Mouse (Mus musculus) gastrocnemius, postnatal 10 days (tissue): ENCODE data around the gene Ccdc107. TPM values are rescaled to one million over a fixed set of nuclear protein-coding genes. Genes with fewer than 3 reads are reported as not detected.

Experiments
- DNase-seq: peaks from one replicate; pipeline ENCODE4 v3.0.0; 2021; ENCODE audit warnings: mixed read lengths
- total RNA-seq, 2 experiments: library from RNA; stranded (reverse); gene quantifications; 2 replicates each; pipeline ENCODE4 v1.2.3; 2021

Ccdc107 gene
- total RNA-seq, 2 experiments from 2014 or later = 23.4 to 24.1 TPM

GRCm38 (mm10) chr4:43511675-43512454 is 19.2 kb downstream of the Ccdc107 start:
- no peak for DNase-seq

DNA sequence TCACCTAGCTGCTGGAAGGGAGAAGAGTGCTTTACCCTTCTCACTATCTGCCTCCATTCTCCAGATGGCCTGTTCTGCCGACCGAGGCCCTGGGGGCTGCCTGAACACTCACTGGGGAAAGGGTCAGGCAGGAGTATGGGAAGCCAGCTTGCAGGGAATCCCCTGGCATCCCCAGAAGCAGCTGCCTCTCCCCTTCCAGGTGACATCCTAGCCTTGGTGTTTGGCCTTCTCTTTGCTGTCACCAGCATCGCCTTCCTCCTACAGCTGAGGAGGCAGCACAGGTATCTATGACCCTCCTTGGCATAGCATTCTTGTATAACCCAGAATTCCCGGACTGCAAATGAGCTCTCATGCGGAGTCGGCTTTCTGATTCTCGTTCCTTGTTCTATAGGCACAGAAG is 20.0 kb downstream of the Ccdc107 start:
- DNase-seq = no peak

DNA sequence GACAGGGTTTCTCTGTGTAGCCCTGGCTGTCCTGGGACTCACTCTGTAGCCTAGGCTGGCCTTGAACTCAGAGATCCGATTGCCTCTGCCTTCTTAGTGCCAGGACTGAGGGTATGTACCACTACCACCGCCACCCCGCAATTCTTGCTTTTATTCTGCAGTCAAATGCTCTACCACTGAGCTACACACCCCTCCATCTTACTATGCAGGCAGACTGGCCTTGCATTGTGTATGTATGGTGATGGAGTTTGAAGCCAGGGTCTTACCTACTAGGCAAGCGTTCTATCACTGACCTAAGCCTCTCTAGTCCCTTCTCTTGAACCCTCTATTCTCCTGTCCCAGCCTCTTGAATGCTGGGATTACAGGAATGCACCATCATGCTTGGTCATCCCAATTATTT is 20.6 kb downstream of the Ccdc107 start:
- no peak for DNase-seq

DNA sequence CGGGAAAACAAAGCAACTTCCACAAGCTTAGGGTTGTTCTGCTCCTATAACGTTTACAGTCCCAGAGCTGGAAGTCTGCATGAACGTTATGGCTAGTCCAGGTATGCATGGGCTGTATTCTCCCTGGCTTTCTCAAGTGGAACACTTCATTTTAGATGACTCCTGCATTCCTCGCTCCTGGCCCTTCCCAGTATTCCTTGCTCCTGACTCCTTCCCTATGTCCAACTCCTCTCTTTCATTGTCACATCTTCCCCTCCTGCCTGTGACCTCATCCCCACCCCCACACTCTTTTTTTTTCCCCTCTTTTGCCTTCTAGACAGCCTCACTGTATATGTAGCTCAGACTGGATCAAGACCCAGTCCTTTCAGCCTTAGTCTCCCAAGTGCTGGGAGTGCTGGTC is 21.1 kb downstream of the Ccdc107 start:
- no peak for DNase-seq

DNA sequence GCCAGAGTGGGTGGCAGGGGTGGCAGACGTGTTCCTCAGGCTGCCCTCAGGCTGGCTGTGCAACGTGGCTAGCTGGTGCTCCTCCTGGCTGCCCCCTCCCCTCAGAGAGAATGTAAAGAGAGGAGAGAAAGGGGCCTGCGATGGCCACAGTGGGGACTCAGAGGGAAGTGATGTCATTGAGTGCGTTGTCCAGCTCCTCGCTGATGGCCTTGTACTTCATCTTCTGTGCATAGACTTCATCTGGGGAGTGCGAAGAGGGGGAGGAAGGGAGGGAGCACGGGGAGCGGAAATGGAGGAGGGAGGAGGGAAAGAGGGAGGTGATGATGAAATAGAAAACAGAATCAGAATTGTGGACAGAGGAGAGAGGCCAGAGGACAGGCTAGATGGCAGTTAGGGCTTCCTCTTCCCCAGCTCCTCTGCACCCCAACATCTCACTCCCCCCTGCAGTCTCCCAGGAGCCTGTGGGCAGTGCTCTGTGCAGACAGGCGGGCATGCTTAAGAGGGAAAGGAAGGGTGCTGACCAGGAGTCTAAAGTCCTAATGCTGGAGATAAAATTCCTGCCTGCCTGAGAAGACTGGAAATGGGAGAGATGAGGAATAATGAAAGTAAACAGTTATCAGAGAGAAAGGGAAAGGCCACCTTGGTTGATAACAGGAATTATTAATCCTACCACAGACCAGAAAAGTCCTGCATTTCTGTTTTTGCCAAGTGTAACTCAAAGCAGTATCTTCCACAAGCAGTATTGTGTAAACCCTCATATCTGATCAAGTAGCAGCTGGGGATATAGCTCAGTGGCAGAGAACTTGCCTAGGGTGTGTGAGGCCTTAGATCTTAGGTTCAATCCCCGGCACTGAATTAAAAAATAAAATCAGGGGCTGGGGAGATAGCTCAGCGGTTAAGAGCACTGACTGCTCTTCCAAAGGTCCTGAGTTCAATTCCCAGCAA is 23.3 kb downstream of the Ccdc107 start:
- DNase-seq = no peak

DNA sequence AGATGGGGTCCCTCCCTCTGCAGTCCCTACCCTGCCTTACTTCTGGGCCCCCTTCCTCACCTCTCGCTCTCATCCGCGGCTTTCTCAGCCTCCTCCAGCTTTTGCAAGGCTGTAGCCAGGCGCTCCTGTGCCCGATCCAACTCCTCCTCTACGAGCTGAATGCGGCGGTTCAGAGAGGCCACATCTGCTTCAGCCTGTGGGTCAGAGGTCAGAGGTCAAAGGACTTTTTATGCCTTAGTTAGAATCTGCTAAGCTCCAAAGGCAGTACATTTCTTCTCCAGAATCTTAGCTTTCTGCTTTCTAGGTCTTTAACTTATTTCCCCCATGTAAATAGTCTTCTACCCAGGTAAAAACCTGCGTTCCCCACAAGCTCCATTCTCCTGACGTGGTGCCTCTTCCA is 26.9 kb downstream of the Ccdc107 start:
- no peak for DNase-seq

GRCm38 (mm10) chr4:43519956-43520355 is 27.3 kb downstream of the Ccdc107 start:
- peak; percentile 90 for DNase-seq

GRCm38 (mm10) chr4:43527880-43528279 is 35.2 kb downstream of the Ccdc107 start:
- no peak for DNase-seq

GRCm38 (mm10) chr4:43528487-43528886 is 35.8 kb downstream of the Ccdc107 start:
- DNase-seq = no peak

- DNase-seq = no peak
Observed at GRCm38 (mm10) chr4:43530081-43530501, 37.4 kb downstream of the Ccdc107 start.

DNA sequence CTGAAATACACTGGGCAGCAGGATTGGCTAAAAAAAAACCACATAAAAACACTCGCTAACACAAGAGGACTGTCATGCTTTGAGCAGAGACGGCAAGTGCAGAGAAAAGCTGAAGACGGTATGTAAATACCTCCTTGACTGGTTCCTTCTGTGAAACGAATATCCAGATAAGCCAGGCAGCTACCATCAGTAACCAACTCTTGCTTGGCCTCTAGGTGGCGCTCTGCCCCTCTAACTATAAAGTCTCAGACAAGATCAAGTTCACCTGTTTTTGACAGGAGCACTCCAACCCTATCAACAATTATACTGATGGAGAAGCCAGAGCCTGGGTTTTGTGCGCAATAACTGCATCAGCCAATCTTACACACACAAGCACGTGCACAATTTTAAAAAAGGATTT is 37.9 kb downstream of the Ccdc107 start:
- DNase-seq = peak; percentile 81

DNA sequence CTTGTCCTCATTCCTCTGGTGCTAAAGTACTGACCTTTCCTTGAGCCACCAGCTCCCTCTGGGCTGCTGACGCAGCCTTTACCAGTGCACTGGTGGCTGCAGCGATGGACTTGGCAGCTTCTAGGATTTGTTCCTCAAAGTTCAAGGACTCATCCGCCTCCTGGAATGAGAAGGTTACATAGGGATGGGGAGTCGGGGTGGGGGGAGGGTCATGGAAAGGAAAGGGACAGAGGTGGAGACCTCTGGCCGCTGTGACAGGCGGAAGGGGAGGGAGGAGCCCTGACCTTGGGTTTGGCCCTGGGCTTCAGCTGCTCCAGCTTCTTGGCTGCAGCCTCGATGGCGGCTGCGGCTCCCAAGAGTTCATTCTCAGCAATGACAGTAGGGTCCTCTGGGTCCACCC is 40.6 kb downstream of the Ccdc107 start:
- DNase-seq = no peak

- DNase-seq = no peak
Observed at GRCm38 (mm10) chr4:43535628-43536027, 42.9 kb downstream of the Ccdc107 start.

DNA sequence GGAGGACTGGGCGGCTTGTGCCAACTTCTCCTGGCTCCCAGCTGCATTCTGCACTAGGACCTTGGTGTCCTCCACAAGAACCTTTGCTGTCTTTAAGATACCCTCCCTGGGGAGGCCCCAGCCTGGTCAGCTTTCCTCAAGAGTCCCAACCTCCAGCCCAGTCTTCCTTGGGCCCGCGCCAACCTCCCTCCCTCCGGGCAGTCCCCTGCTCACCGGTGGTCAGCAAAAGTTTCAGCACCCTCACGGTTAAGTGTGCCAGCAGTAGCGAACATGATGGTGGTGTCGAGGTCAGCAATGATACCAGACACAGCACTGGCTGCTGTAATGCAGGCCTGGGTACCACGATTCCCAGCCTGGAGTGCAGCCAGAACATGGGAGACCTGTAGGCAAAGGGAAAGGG is 43.3 kb downstream of the Ccdc107 start:
- DNase-seq = no peak

DNA sequence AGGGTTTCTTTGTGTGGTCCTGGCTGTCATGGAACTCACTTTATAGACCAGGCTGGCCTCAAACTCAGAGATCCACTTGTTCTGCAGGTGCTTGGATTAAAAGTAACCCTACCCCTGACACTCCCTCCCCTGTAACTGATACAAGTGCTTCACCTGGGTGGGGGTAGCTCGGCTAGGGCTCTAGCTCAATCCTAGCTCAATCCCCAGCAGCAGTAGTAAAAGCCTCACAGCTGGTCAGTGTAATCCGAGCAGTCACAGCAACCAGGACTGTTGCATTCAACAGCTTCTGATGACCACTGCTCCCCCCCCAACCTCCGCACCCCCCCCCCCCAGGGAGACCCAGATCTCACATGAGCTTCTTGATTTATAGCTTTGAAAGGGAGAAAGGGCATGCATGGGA is 49.3 kb downstream of the Ccdc107 start:
- no peak for DNase-seq

Other genes starting within 250 kb of the Ccdc107 start
- under 1 TPM; 0.05 to 0.11 TPM for gene Atp8b5, start 225.7 kb upstream of the Ccdc107 start, total RNA-seq
- 10 to 100 TPM; 30.3 to 33.9 TPM for gene Rusc2, start 110.9 kb upstream of the Ccdc107 start, total RNA-seq
- not detected for gene Fam166b, start 63.8 kb upstream of the Ccdc107 start, total RNA-seq
- gene Tesk1, start 51.0 kb upstream of the Ccdc107 start, total RNA-seq = 10 to 100 TPM; 28.0 to 34.7 TPM
- gene Cd72, start 38.3 kb upstream of the Ccdc107 start, total RNA-seq = under 1 TPM in 1 of 2 experiments, not detected in 1; 0.61 TPM
- gene Sit1, start 9.2 kb upstream of the Ccdc107 start, total RNA-seq = not detected
- 1 to 10 TPM; 2.8 to 3.8 TPM for gene Arhgef39, start 6.8 kb downstream of the Ccdc107 start, total RNA-seq
- gene Car9, start 14.1 kb downstream of the Ccdc107 start, total RNA-seq = 1 to 10 TPM; 2.8 TPM
- gene Tpm2, start 30.9 kb downstream of the Ccdc107 start, total RNA-seq = 1,000 to 10,000 TPM; 8,012 to 8,431 TPM
- gene Creb3, start 69.4 kb downstream of the Ccdc107 start, total RNA-seq = 10 to 100 TPM; 39.6 to 45.0 TPM
- 100 to 1,000 TPM in 1 of 2 experiments, 10 to 100 TPM in 1; 84.9 to 112 TPM for gene Tln1, start 69.8 kb downstream of the Ccdc107 start, total RNA-seq
- 10 to 100 TPM; 22.9 to 30.4 TPM for gene Rgp1, start 85.8 kb downstream of the Ccdc107 start, total RNA-seq
- gene Gba2, start 86.0 kb downstream of the Ccdc107 start, total RNA-seq = 1 to 10 TPM; 6.7 to 9.1 TPM
- gene Msmp, start 91.6 kb downstream of the Ccdc107 start, total RNA-seq = under 1 TPM; 0.33 to 0.38 TPM
- gene Npr2, start 139.0 kb downstream of the Ccdc107 start, total RNA-seq = 10 to 100 TPM; 30.7 to 39.5 TPM
- gene Spag8, start 160.7 kb downstream of the Ccdc107 start, total RNA-seq = under 1 TPM in 1 of 2 experiments, not detected in 1; 0.38 TPM
- gene Hint2, start 163.6 kb downstream of the Ccdc107 start, total RNA-seq = 10 to 100 TPM; 51.3 to 57.6 TPM
- 10 to 100 TPM in 1 of 2 experiments, 1 to 10 TPM in 1; 9.1 to 10.8 TPM for gene Tmem8b, start 176.1 kb downstream of the Ccdc107 start, total RNA-seq
- under 1 TPM; 0.18 to 0.26 TPM for gene Fam221b, start 176.2 kb downstream of the Ccdc107 start, total RNA-seq
- gene Olfr70, start 207.9 kb downstream of the Ccdc107 start, total RNA-seq = not detected
- gene Olfr71, start 217.4 kb downstream of the Ccdc107 start, total RNA-seq = not detected
- gene Hrct1, start 234.3 kb downstream of the Ccdc107 start, total RNA-seq = 1 to 10 TPM; 2.3 to 3.1 TPM
- gene Spaar, start 237.1 kb downstream of the Ccdc107 start, total RNA-seq = 1 to 10 TPM; 1.1 to 1.6 TPM